Mouse (Mus musculus): ENCODE data around the gene Apol7e. TPM values are rescaled to one million over a fixed set of nuclear protein-coding genes. Genes with fewer than 3 reads are reported as not detected.
"Not testable (repeated sequence)": the region's sequence is repeated elsewhere in the genome, so short reads cannot be mapped to it uniquely, and the experiment has no call there.

The Apol7e gene
- total RNA-seq, 2 experiments from 2014 or later: not detected

GRCm38 (mm10) chr15:77741556-77741955 lies 42.9 kb downstream of the Apol7e start:
- not testable (repeated sequence) for DNase-seq

- DNase-seq: no peak
These were observed 46.0 kb downstream of the Apol7e start for GRCm38 (mm10) chr15:77744632-77745031.

- no peak for DNase-seq
These were observed 46.4 kb downstream of the Apol7e start for GRCm38 (mm10) chr15:77745081-77745480.

DNA sequence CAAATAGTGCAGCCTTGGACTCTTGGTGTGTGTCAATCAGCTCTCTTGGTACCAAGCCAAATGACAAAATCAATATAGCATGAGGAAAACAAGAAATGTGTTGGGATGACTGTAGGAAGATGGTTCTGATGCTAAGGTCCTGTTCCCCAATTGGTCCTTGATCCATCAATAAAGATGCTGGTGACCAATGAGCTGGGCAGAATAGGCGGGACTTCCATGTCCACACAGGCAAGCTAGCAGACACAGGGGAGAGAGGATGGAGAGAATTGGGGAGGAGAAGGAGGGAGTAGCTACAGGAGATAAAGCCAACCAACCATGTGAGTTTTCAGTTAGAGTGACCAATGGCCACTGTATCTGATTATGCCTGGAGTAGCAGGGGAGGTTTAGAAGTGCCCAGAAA lies 47.7 kb downstream of the Apol7e start:
- no peak for DNase-seq

DNA sequence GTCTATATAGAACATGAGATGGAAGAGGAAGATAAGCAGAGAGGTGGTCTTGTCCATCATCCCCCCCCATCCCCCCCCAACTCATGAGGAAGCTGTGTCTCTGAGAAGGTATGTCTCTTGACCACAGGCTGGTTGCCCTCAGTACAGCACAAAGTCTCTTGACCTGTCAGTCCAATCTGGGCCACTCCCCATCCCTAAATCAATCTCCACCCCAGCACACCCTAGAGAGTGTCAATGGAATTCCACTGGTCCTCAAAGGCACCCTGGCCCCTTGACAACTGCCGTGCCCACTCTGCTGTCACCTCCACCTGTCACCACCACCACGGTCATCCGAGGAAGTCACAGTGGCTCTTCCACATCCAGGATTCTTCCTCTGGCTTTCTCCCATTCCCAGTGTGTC lies 49.8 kb downstream of the Apol7e start:
- DNase-seq: no peak

DNA sequence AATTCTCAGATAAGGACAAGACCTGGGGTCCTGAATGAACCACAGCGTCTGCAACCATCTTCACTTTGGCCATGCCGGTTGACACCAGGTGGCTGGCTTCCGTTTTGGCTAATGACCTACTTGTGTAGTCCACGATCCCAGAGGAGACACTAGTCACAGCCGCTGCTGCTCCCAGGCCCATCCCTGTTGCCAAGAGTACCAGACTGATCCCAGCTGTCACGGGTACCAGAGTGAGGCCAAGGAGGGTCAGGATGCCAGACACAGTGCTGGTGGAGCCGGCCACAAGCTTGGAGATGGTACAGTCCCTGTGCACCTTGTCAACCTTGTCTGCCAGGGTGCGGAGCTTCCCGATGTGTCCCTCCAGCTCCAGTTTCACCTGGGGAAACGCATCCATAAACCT lies 51.1 kb downstream of the Apol7e start:
- no peak for DNase-seq

GRCm38 (mm10) chr15:77750461-77750860 lies 51.8 kb downstream of the Apol7e start:
- DNase-seq: no peak

GRCm38 (mm10) chr15:77752443-77752842 lies 53.8 kb downstream of the Apol7e start:
- DNase-seq: no peak

DNA sequence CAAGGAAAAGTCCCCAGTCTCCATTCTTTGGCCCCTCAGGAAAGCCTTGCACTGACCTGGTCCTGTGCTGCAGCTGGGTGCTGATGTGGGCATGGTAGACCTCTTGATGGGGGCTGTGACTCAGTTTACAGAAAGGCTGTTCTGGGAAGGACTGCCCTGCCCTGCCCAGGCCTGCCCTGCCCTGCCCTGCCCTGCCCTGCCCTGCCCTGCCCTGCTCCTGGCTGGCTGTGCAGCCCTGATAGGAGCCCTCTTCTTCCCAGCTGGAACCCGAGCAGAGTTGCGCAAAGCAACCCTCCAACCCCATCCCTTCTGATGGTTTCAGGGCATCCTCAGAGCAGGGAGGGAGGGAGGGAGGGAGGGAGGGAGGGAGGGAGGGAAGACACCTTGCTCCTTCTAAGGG lies 56.5 kb downstream of the Apol7e start:
- DNase-seq: no peak

- no peak for DNase-seq
These were observed 57.4 kb downstream of the Apol7e start for GRCm38 (mm10) chr15:77756081-77756480.

- DNase-seq: no peak
These were observed 58.2 kb downstream of the Apol7e start, which contains the start of gene Apol8 for GRCm38 (mm10) chr15:77756848-77757247. Gene Apol8 (minus strand): TSS chr15:77757003.

GRCm38 (mm10) chr15:77757586-77758226 lies 59.0 kb downstream of the Apol7e start:
- no peak for DNase-seq

DNA sequence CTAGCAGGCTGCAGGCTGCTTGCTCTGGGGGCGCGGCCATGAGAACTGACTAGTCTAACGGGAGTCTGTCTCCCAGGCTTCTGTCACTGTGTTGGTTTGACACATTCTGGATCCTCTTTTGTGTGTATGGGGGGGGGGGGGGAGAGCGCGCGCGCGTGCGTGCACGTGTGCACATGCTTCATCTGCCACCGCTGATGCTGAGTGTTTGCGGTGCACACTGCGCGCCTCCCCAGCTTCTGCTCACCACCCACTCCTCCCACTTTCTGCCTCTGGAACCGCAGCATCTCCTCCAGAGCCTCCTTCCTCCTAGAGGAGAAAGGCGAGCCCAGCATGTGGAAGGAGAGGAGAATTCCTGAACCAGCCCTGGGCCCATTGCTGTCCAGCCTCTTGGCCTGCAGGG lies 61.4 kb downstream of the Apol7e start:
- DNase-seq: no peak

GRCm38 (mm10) chr15:77761083-77761482 lies 62.4 kb downstream of the Apol7e start:
- DNase-seq: no peak

- peak; percentile 41 for DNase-seq
These were observed 63.1 kb downstream of the Apol7e start for GRCm38 (mm10) chr15:77761561-77762380.

DNA sequence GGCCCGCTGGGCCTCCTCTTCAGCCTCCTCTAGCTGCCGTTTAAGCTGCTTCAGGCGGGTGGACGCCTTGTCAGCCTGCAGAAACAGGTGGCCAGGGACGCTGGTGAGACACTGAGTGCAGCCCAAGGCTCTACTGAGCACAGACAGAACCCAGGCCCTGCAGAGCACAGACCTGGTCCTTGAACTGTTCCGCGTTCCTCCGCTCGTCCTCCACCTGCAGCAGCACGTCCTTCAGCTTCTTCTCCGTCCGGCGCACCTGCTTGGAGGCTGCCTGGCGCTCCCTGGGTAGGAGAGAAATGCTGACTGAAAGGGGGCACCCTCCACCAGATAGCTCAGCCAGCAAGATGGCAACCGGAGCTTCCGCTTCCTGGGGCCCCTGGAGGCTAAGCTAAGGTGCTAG lies 64.4 kb downstream of the Apol7e start:
- no peak for DNase-seq

DNA sequence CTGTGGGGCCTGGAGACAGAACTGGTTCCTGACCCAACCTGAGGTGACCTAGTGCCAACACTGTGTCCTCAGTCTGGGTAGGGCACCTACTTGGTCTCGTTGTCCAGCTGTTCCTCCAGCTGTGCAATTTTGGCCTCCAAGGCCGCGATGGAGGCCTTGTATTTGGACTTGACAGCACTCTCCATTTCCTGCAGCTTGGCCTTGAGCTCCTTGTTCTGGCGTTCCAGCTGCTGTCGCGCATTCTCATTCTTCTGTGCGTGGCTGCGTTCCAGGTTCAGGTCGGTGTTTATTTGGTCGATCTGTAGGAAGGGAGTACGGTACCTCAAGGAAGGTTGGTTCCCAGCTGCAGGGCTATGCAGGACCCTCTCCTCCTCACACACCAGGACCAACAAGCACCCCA lies 65.0 kb downstream of the Apol7e start:
- DNase-seq: peak; percentile 35

- peak; percentile 69 for DNase-seq
These were observed 65.8 kb downstream of the Apol7e start for GRCm38 (mm10) chr15:77764391-77765006.

GRCm38 (mm10) chr15:77765484-77766093 lies 66.9 kb downstream of the Apol7e start:
- no peak for DNase-seq

DNA sequence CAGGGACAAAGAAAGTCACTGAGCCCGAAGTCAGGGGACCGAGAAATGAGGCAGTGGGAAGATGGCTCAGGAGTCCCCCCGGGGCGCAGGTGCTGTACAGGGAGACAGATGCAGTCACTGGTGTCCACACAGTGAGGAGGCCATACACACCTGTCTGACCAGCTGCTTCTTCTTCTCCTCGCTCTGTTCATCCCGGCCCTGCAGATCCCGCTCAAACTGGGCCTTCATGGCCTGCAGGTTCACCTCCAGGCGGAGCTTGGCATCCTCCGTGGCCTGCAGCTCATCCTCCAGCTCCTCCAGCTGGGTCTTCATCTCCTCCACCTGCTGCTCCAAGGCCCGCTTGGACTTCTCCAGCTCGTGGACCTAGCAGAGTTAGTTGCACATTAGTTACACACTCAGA lies 68.3 kb downstream of the Apol7e start:
- no peak for DNase-seq

Measured in gastrocnemius, postnatal 10 days (tissue).